Mouse (Mus musculus) left cerebral cortex, adult 9 months (tissue): ENCODE measurements at regions not wholly inside any gene's neighbourhood (a gene's known extent, or its start where the extent isn't known, plus 50 kb on each side); places are given as distances from the start of the nearest gene placed in this dataset.

ENCODE experiments used
- DNase-seq, 2 experiments: peaks; one replicate each; pipeline ENCODE4 v3.0.0; 2022; ENCODE audit warnings: low spot score in 2 of 2

DNA sequence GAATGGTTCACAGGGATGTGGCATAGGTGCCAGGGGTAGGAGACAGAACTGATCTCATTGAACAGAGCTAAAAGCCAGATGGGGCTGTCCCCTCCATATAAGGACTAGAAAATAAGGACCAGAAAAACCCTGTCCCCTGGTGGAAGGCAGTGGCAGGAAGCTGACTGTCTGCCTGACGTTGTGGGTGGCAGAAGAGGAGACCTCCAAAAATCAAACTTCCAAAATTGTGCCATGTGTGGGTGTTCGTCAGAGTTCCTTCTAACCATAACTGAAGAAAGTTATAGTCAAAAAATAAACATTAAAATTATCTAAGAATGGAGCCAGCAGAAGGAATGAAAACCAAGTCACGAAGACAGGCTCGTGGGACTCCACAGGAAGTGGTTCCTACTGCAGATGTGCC, 129.2 kb downstream of the Mtx3 start:
- DNase-seq = peak in 1 of 2 experiments; percentile 65

- peak in 1 of 2 experiments; percentile 80 for DNase-seq
Measured at GRCm38 (mm10) chr13:92986719-92987553, 142.4 kb downstream of the Mtx3 start.

GRCm38 (mm10) chr13:92987691-92988090, 143.1 kb downstream of the Mtx3 start:
- no peak for DNase-seq

DNA sequence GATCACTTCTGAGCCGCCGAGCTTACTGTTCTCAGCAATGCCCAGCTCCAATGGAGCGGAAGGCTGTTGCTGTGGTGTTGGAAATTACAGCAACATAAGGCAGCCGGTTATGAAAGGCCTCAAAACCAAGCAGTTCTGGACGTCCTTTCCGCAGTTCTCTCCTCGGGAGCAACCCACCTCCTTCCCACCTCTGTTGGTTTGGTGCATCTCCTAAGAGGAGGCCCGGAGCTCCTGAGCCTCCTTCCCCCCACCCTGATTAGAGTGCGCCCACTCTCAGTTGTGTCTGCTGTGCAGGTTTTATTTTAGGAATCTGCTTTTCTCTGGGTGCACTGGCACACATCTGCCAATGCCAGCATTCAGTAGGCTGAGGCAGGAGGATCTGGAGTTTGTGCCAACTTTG, 144.0 kb downstream of the Mtx3 start:
- no peak for DNase-seq

DNA sequence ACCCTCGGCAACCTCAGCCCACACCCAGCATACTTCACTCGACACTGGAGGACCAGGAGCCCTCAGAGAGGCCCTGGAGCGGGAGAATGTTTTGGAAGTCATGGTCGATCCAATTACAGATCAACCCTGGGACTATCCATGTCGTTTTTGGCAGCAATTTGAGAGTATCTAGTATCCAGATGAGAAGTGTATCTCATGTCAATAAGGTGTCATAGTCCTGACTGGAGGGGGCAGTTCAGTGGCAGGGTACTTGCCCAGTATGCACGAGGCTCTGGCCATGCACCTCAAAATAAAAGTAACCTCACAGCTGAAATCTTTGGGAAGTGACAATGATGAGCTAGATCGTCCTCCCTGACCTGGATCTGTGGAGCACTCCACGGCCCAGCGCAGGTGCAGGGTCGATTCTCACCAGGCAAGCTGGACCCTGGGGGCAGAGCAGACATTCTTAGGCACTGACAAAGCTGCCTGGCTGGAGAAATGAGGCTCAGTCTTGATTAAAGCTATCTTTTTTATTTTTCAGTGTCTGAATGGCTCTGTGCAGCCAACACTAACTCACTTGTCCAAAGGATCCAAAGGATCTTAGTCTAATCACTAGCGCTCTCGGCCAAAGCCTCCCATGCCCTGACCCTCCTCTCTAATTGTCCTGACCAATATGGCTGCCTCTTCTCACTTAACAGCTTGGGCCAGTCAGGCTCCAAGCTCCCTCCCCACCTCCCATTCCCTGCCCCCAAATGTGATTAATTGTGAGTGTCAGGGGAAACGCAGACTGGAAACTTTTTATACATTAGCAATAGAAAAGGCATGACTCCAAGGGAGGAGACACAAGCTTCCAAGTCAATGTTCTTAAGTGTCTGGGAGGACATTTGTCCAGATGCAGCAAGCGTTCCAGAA, 146.0 kb downstream of the Mtx3 start:
- DNase-seq = no peak
